9 mouse cellular contexts compared by ENCODE assay signal in genomic region chr2:160525301-160526205, GRCm38 (mm10).
DNase-seq lines count a peak whose midpoint lies in the region; ATAC-seq and TF ChIP-seq lines count a peak whose summit lies in the region.
"Had no signal": no experiment of that assay in that cellular context is flagged by ENCODE, and none has a peak within 500 bp of the region (broad histone marks: within the 10 kb centered on the region; RNA-seq: fewer than 3 reads in every experiment).

No protein-coding gene starts in this region.

- no peaks in the 10 kb centered on the region for H3K9me3 ChIP-seq in intestine, embryonic 14.5 days (ENCODE audit: control insufficient read depth, low read length)
- H3K9me3 ChIP-seq in intestine, postnatal 0 days (ENCODE audit: control insufficient read depth), result no peaks in the 10 kb centered on the region
- H3K9me3 ChIP-seq: hindbrain, embryonic 10.5 days; limb, embryonic 13.5 days had no signal

- H3K4me2 ChIP-seq in intestine, embryonic 14.5 days (ENCODE audit: low read length), result no peak overlapping the region
- no peak overlapping the region for H3K4me2 ChIP-seq in intestine, postnatal 0 days (replicated peaks; ENCODE audit: low read depth)
- H3K4me2 ChIP-seq: limb, embryonic 13.5 days had no signal

- H3K36me3 ChIP-seq in intestine, embryonic 14.5 days (ENCODE audit: control insufficient read depth, insufficient read depth, low read length), result no peaks in the 10 kb centered on the region
- no peaks in the 10 kb centered on the region for H3K36me3 ChIP-seq in intestine, postnatal 0 days (ENCODE audit: control insufficient read depth, insufficient read depth)
- H3K36me3 ChIP-seq: hindbrain, embryonic 10.5 days; limb, embryonic 13.5 days had no signal

- no peak; the same call in 1 of the 2 replicates for TF ChIP-seq CTCF in intestine, postnatal 0 days (IDR thresholded peaks at IDR 0.05; ENCODE audit: low read depth)

- H3K27ac ChIP-seq in intestine, embryonic 14.5 days (ENCODE audit: low read depth), result peak overlapping the region; percentile 38; the same call in 1 of the 2 replicates
- no peak overlapping the region for H3K27ac ChIP-seq in intestine, postnatal 0 days (ENCODE audit: low read depth, low read length)
- H3K27ac ChIP-seq: limb, embryonic 13.5 days had no signal

- H3K4me1 ChIP-seq in intestine, embryonic 14.5 days (replicated peaks; ENCODE audit: control insufficient read depth, insufficient read depth, low read length), result peaks cover 13% of the 10 kb centered on the region; the same call in 1 of the 2 replicates
- H3K4me1 ChIP-seq in intestine, postnatal 0 days (replicated peaks; ENCODE audit: control insufficient read depth, insufficient read depth, low read length), result no peaks in the 10 kb centered on the region

- H3K4me3 ChIP-seq in intestine, embryonic 14.5 days (ENCODE audit: low read depth, low read length), result no peak overlapping the region
- H3K4me3 ChIP-seq in intestine, postnatal 0 days (ENCODE audit: low read depth, low read length), result no peak overlapping the region
- H3K4me3 ChIP-seq: hindbrain, embryonic 10.5 days; limb, embryonic 13.5 days had no signal

- no peak for DNase-seq in intestine, embryonic 14.5 days (ENCODE audit: low spot score)
- peak; percentile 35 for DNase-seq in ZHBTc4 (ENCODE audit: low read depth, low spot score)
- peak; percentile 60 for DNase-seq in heart, adult 8-10 months (ENCODE audit: low spot score)
- peak; percentile 14 for DNase-seq in lung, postnatal 10 days
- no peak for DNase-seq in layer of hippocampus, adult 9-11 months
- no peak for DNase-seq in frontal cortex, postnatal 10 days (ENCODE audit: low spot score in 2 of 2)

- H3K9ac ChIP-seq in intestine, embryonic 14.5 days (ENCODE audit: low read length), result no peak overlapping the region
- H3K9ac ChIP-seq in intestine, postnatal 0 days (ENCODE audit: low read depth, low read length), result no peak overlapping the region
- H3K9ac ChIP-seq: limb, embryonic 13.5 days had no signal

- H3K27me3 ChIP-seq in intestine, embryonic 14.5 days (replicated peaks; ENCODE audit: control insufficient read depth, insufficient read depth, low read length), result no peaks in the 10 kb centered on the region
- H3K27me3 ChIP-seq in intestine, postnatal 0 days (replicated peaks; ENCODE audit: control insufficient read depth, insufficient read depth, low read length), result no peaks in the 10 kb centered on the region

- WGBS in intestine, embryonic 14.5 days, result 34% methylated on average over 9 of the region's 9 CpGs
- WGBS in intestine, postnatal 0 days, result 65% methylated on average over 9 of the region's 9 CpGs

- peak; percentile 51 for ATAC-seq in intestine, embryonic 14.5 days (replicated peaks; ENCODE audit: low FRiP score, low TSS enrichment, low read depth)
- no peak for ATAC-seq in intestine, postnatal 0 days

Comparison
In these comparisons a context has a peak if more than half of its experiments do, and no peak if none do; other contexts are left out.
1. DNase-seq: peak in ZHBTc4 (single experiment), heart, adult 8-10 months (single experiment) and lung, postnatal 10 days (single experiment); none in intestine, embryonic 14.5 days (single experiment), layer of hippocampus, adult 9-11 months (single experiment) and frontal cortex, postnatal 10 days (0 of 2).